23 mouse cellular contexts compared by ENCODE assay signal in the genomic region with DNA sequence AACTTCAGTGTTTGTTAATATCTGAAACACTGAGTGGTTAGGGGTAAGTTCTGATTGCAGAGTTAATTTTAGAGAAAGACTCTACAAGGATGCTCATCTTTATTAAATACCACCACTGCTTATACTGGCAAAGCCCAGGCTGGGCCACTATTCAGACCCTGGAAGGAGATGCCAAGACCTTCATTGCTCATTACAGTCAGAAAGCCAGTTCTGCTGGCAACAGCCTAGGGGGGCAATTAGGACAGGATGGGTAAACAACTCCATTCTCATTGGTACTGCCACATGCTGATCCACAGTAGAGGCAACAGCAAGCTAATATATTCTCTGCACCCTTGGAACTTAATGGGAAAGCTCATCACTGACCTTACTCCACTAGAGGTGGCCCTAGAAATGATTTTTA.
"Had no signal": no experiment of that assay in that cellular context is flagged by ENCODE, and none has a peak within 500 bp of the region (broad histone marks: within the 10 kb centered on the region; RNA-seq: fewer than 3 reads in every experiment).

No protein-coding gene starts in this region.

- H3K27me3 ChIP-seq: limb, embryonic 12.5 days; limb, embryonic 15.5 days; liver, embryonic 15.5 days; lung, embryonic 15.5 days; megakaryocyte, embryonic 14.5 days; midbrain, embryonic 13.5 days; neural tube, embryonic 12.5 days; neural tube, embryonic 15.5 days had no signal

- H3K9ac ChIP-seq: limb, embryonic 12.5 days; limb, embryonic 15.5 days; liver, embryonic 15.5 days; lung, embryonic 15.5 days; midbrain, embryonic 13.5 days; neural tube, embryonic 12.5 days; neural tube, embryonic 15.5 days had no signal

- H3K9me3 ChIP-seq: limb, embryonic 12.5 days; limb, embryonic 15.5 days; liver, embryonic 15.5 days; lung, embryonic 15.5 days; megakaryocyte, embryonic 14.5 days; midbrain, embryonic 10.5 days; midbrain, embryonic 13.5 days; neural tube, embryonic 12.5 days; neural tube, embryonic 15.5 days had no signal

- H3K4me2 ChIP-seq: limb, embryonic 12.5 days; limb, embryonic 15.5 days; liver, embryonic 11.5 days; liver, embryonic 15.5 days; lung, embryonic 15.5 days; midbrain, embryonic 13.5 days; neural tube, embryonic 12.5 days; neural tube, embryonic 15.5 days had no signal

- H3K4me3 ChIP-seq: layer of hippocampus, adult 2 months; limb, embryonic 12.5 days; limb, embryonic 15.5 days; liver, embryonic 15.5 days; lung, embryonic 15.5 days; megakaryocyte, embryonic 14.5 days; midbrain, embryonic 10.5 days; midbrain, embryonic 13.5 days; neural tube, embryonic 12.5 days; neural tube, embryonic 15.5 days had no signal

- ATAC-seq: midbrain, embryonic 13.5 days had no signal

- H3K36me3 ChIP-seq: limb, embryonic 12.5 days; limb, embryonic 15.5 days; liver, embryonic 15.5 days; lung, embryonic 15.5 days; midbrain, embryonic 10.5 days; midbrain, embryonic 13.5 days; neural tube, embryonic 12.5 days; neural tube, embryonic 15.5 days had no signal

- H3K4me1 ChIP-seq: limb, embryonic 12.5 days; limb, embryonic 15.5 days; liver, embryonic 15.5 days; lung, embryonic 15.5 days; megakaryocyte, embryonic 14.5 days; midbrain, embryonic 10.5 days; midbrain, embryonic 13.5 days; neural tube, embryonic 12.5 days; neural tube, embryonic 15.5 days had no signal

- H3K27ac ChIP-seq: kidney, postnatal 0 days; layer of hippocampus, adult 2 months; limb, embryonic 12.5 days; limb, embryonic 15.5 days; liver, embryonic 15.5 days; lung, embryonic 15.5 days; midbrain, embryonic 10.5 days; midbrain, embryonic 13.5 days; neural tube, embryonic 12.5 days; neural tube, embryonic 15.5 days; stomach, postnatal 0 days had no signal

- DNase-seq: kidney, adult 18-20 months; kidney, postnatal 25 days; layer of hippocampus, adult 9-11 months; lung, adult 18-20 months; lung, postnatal 10 days; lung, postnatal 36 days; right cerebral cortex, adult 18-20 months; right cerebral cortex, postnatal 14 days; right cerebral cortex, postnatal 4 days; thymus, postnatal 25 days had no signal
